Mouse (Mus musculus) heart, adult 2 months (tissue): ENCODE data around the gene Olfr699.
"Not testable (repeated sequence)": the region's sequence is repeated elsewhere in the genome, so short reads cannot be mapped to it uniquely, and the experiment has no call there.

Experiments
- CTCF ChIP-seq: fragments of 200-600 bp; IDR thresholded peaks from 2 replicates; pipeline ENCODE4 v1.8.1; 2022; ENCODE audit warnings: antibody characterized with exemption, mild to moderate bottlenecking, moderate library complexity
- EP300 ChIP-seq: fragments of 200-500 bp; IDR thresholded peaks from 2 replicates; pipeline ENCODE4 v1.6.1; 2011; ENCODE audit warnings: low read depth, low read length, control low read depth; ENCODE audit not compliant: insufficient read depth

GRCm38 (mm10) chr7:106761008-106761407 lies 32.0 kb downstream of the Olfr699 start:
- TF ChIP-seq EP300, CTCF: not testable (repeated sequence)
